Mouse (Mus musculus): ENCODE measurements around the gene Gm44790. TPM values are rescaled to one million over a fixed set of nuclear protein-coding genes. Genes with fewer than 3 reads are reported as not detected.

Gene Gm44790
- total and polyA plus RNA-seq, 3 experiments = 0.29 to 0.77 TPM; not detected in 1

GRCm38 (mm10) chr6:86431531-86431930 lies 5.1 kb downstream of the Gm44790 start:
- Histone ChIP-seq H3K4me3 (ENCODE audit: control insufficient read depth in 1 of 2, insufficient read depth in 1 of 2, low read depth in 2 of 2, low read length in 2 of 2) (no peak overlapping the region), H3K27ac (ENCODE audit: control insufficient read depth, low read depth, low read length) (no peak overlapping the region), H3K9ac (ENCODE audit: control insufficient read depth, low read depth, low read length, poor library complexity, severe bottlenecking) (no peak overlapping the region), H3K4me1 (ENCODE audit: control insufficient read depth in 1 of 2, insufficient read depth in 2 of 2, low read length in 2 of 2) (no peaks in the 10 kb centered on the region), H3K36me3 (ENCODE audit: control insufficient read depth in 1 of 2, insufficient read depth in 2 of 2, low read length in 2 of 2) (peaks cover 0 to 8% of the 10 kb centered on the region in 2 experiments; a peak in 2 of 4 replicates), H3K27me3 (ENCODE audit: control insufficient read depth in 1 of 2, insufficient read depth in 2 of 2, low read length in 2 of 2) (no peaks in the 10 kb centered on the region), H3K79me2 (ENCODE audit: control insufficient read depth, insufficient read depth, low read length, poor library complexity) (no peaks in the 10 kb centered on the region), H3K9me3 (replicated peaks; ENCODE audit: insufficient read depth, low read length) (no peaks in the 10 kb centered on the region)
- no peak for TF ChIP-seq MAZ (IDR thresholded peaks at IDR 0.05; ENCODE audit: low read depth, low read length)
- TF ChIP-seq E2F4 (IDR thresholded peaks at IDR 0.05; ENCODE audit: borderline replicate concordance, low read depth, low read length) = no peak
- TF ChIP-seq JUND (IDR thresholded peaks at IDR 0.05; ENCODE audit: low read depth, low read length) = no peak
- no peak for TF ChIP-seq POLR2AphosphoS2 (IDR thresholded peaks at IDR 0.05; ENCODE audit: low read length)
- TF ChIP-seq MXI1 (IDR thresholded peaks at IDR 0.05; ENCODE audit: low read depth, low read length) = no peak
- TF ChIP-seq TCF12 (IDR thresholded peaks at IDR 0.05; ENCODE audit: low read depth, low read length) = no peak
- TF ChIP-seq GATA1 (IDR thresholded peaks at IDR 0.05; ENCODE audit: low read depth, low read length) = no peak
- no peak for TF ChIP-seq CHD2 (IDR thresholded peaks at IDR 0.05; ENCODE audit: low read length)
- no peak for TF ChIP-seq MAFK (IDR thresholded peaks at IDR 0.05; ENCODE audit: borderline replicate concordance, low read depth, low read length)
- no peak for TF ChIP-seq ELF1 (IDR thresholded peaks at IDR 0.05; ENCODE audit: low read depth, low read length)
- TF ChIP-seq EP300 (IDR thresholded peaks at IDR 0.05; ENCODE audit: low read depth in 1 of 2, low read length in 2 of 2) = no peak
- TF ChIP-seq MYC (IDR thresholded peaks at IDR 0.05; ENCODE audit: low read depth, low read length) = no peak
- no peak for DNase-seq (ENCODE audit: low read depth, low spot score)

GRCm38 (mm10) chr6:86433696-86434095 lies 7.2 kb downstream of the Gm44790 start:
- no peak for DNase-seq (ENCODE audit: low read depth, low spot score)
- TF ChIP-seq E2F4 (IDR thresholded peaks at IDR 0.05; ENCODE audit: borderline replicate concordance, low read depth, low read length) (no peak), POLR2AphosphoS2 (IDR thresholded peaks at IDR 0.05; ENCODE audit: low read length) (no peak), CHD2 (IDR thresholded peaks at IDR 0.05; ENCODE audit: low read length) (no peak), MAZ (IDR thresholded peaks at IDR 0.05; ENCODE audit: low read depth, low read length) (no peak), CTCF (IDR thresholded peaks at IDR 0.05 in 2 of 3, conservative IDR thresholded peaks at IDR 0.05 in 1 of 3; ENCODE audit: control insufficient read depth in 1 of 3, insufficient read depth in 1 of 3, low read depth in 2 of 3, low read length in 3 of 3, poor library complexity in 1 of 3, severe bottlenecking in 1 of 3) (no peak), NELFE (IDR thresholded peaks at IDR 0.05; ENCODE audit: low read depth, low read length) (no peak), MYB (IDR thresholded peaks at IDR 0.05; ENCODE audit: low read depth, low read length) (no peak), SIN3A (IDR thresholded peaks at IDR 0.05; ENCODE audit: low read length) (no peak), ELF1 (IDR thresholded peaks at IDR 0.05; ENCODE audit: low read depth, low read length) (no peak), RAD21 (IDR thresholded peaks at IDR 0.05; ENCODE audit: low read depth, low read length) (no peak), ZC3H11A (IDR thresholded peaks at IDR 0.05; ENCODE audit: low read depth, low read length) (no peak)
- Histone ChIP-seq H3K9ac (ENCODE audit: control insufficient read depth, low read depth, low read length, poor library complexity, severe bottlenecking) (no peak overlapping the region), H3K36me3 (ENCODE audit: control insufficient read depth in 1 of 2, insufficient read depth in 2 of 2, low read length in 2 of 2) (peaks cover 3 to 6% of the 10 kb centered on the region in 2 experiments), H3K9me3 (replicated peaks; ENCODE audit: insufficient read depth, low read length) (no peaks in the 10 kb centered on the region), H3K27ac (ENCODE audit: control insufficient read depth, low read depth, low read length) (no peak overlapping the region), H3K4me3 (ENCODE audit: control insufficient read depth in 1 of 2, insufficient read depth in 1 of 2, low read depth in 2 of 2, low read length in 2 of 2) (no peak overlapping the region), H3K4me1 (ENCODE audit: control insufficient read depth in 1 of 2, insufficient read depth in 2 of 2, low read length in 2 of 2) (peaks cover 0 to 3% of the 10 kb centered on the region in 2 experiments; a peak in 1 of 4 replicates), H3K27me3 (ENCODE audit: control insufficient read depth in 1 of 2, insufficient read depth in 2 of 2, low read length in 2 of 2) (no peaks in the 10 kb centered on the region), H3K79me2 (ENCODE audit: control insufficient read depth, insufficient read depth, low read length, poor library complexity) (peaks cover 3% of the 10 kb centered on the region; the same call in 1 of the 2 replicates)
